Mouse (Mus musculus): ENCODE results near the gene Rasgef1b.

Rasgef1b gene

GRCm38 (mm10) chr5:99329065-99329464, 399.8 kb downstream of the Rasgef1b start:
- DNase-seq (ENCODE audit: low read depth in 2 of 2, low spot score in 2 of 2) = no peak

GRCm38 (mm10) chr5:99327019-99327418, 401.8 kb downstream of the Rasgef1b start:
- no peak for DNase-seq (ENCODE audit: low read depth in 2 of 2, low spot score in 2 of 2)

- DNase-seq (ENCODE audit: low read depth in 2 of 2, low spot score in 2 of 2) = no peak
These were observed 403.6 kb downstream of the Rasgef1b start for GRCm38 (mm10) chr5:99325301-99325700.

GRCm38 (mm10) chr5:99320783-99321182, 408.1 kb downstream of the Rasgef1b start:
- DNase-seq (ENCODE audit: low read depth in 2 of 2, low spot score in 2 of 2) = no peak

GRCm38 (mm10) chr5:99297939-99298338, 430.9 kb downstream of the Rasgef1b start:
- no peak for DNase-seq (ENCODE audit: low read depth in 2 of 2, low spot score in 2 of 2)

GRCm38 (mm10) chr5:99296348-99296747, 432.5 kb downstream of the Rasgef1b start:
- no peak for DNase-seq (ENCODE audit: low read depth in 2 of 2, low spot score in 2 of 2)

DNA sequence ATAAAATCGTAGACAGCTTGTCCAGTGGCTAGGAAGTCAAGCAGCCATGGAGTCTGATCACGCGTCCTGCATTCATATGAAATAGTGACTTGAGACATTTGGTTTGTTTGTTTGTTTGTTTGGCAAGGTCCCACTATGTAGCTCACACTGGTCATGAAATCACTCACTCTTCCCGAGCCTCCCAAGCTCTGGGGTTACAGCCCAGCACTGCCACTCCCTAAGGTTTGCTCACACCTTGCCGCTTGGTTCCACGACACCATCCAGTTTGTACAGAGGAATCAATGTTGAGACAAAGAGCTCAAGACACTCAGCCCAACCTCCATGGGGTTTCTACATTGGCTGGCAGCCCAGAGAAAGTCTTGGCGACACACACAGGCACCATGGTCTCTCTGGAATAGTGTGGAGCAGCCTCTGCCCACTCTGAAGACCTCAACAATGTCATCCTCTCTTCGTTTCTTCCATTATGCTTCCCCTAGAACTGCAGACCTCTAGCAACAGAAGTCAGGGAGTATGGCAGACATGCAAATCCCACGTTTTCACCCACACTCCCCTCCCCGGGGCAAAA, 436.5 kb downstream of the Rasgef1b start:
- DNase-seq (ENCODE audit: low read depth in 2 of 2, low spot score in 2 of 2) = no peak

GRCm38 (mm10) chr5:99291084-99291830, 437.6 kb downstream of the Rasgef1b start:
- no peak for DNase-seq (ENCODE audit: low read depth in 2 of 2, low spot score in 2 of 2)

- DNase-seq (ENCODE audit: low read depth in 2 of 2, low spot score in 2 of 2) = no peak
These were observed 440.6 kb downstream of the Rasgef1b start for GRCm38 (mm10) chr5:99288262-99288661.

GRCm38 (mm10) chr5:99287647-99288185, 441.1 kb downstream of the Rasgef1b start:
- DNase-seq (ENCODE audit: low read depth in 2 of 2, low spot score in 2 of 2) = no peak

DNA sequence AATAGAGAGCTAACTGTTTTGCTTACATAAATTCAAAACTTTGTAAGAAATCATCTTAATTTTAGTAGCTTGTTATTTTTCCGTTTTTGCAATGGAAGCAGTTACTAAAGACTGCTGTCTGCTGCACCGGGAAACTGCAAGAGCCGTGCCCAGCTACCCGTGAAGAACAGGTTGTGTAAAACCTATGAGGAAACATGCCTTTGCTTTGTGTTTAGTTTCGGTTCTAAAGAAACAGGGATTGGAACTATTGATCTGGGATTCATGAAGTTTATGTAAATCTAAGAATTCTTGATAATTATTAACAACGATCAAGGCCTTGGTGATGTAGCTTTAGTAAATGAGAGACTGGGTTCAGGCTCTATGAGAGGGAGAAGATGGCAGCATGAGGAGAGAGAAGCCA, 442.3 kb downstream of the Rasgef1b start:
- no peak for DNase-seq (ENCODE audit: low read depth in 2 of 2, low spot score in 2 of 2)

DNA sequence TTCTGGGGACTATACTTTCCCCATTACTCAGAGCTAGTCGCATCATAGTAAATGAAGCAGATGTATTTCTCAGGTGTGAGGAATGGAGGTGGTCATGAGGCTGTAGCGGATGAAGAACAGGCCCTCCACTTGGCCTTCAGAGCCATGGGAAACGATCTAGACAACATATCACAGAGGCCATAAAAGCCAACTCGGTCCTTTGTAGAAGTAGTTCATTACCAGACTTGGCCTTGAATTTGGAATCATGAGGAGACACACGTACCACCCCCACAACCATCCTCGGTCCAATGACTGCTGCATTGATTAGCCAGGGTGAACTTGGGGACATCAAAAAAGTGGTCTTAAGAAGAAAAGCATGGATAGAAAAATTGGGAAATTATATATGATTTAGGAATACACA, 442.8 kb downstream of the Rasgef1b start:
- no peak for DNase-seq (ENCODE audit: low read depth in 2 of 2, low spot score in 2 of 2)

DNA sequence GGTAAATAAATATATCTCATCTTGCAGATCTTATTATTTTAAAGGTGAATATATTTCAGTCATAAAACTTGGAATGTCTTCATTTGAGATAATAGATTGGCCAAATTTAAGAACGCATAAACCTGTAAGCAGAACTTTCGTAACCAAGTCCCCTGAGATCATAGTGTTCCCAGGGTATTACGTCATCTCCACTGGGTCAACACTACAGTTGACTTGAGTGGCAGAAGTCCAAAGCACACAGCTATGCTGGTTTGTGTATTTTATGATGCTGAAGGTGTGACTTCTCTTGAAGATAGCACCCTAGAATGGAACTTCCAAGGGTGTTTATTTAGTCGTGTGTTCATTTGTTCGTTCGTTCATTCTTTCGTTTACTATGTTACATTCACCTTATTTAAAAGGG, 444.5 kb downstream of the Rasgef1b start:
- DNase-seq (ENCODE audit: low read depth in 2 of 2, low spot score in 2 of 2) = no peak

GRCm38 (mm10) chr5:99283636-99284035, 445.2 kb downstream of the Rasgef1b start:
- no peak for DNase-seq (ENCODE audit: low read depth in 2 of 2, low spot score in 2 of 2)

- no peak for DNase-seq (ENCODE audit: low read depth in 2 of 2, low spot score in 2 of 2)
These were observed 448.3 kb downstream of the Rasgef1b start for GRCm38 (mm10) chr5:99280536-99280935.

- DNase-seq (ENCODE audit: low read depth in 2 of 2, low spot score in 2 of 2) = no peak
These were observed 449.7 kb downstream of the Rasgef1b start for GRCm38 (mm10) chr5:99279016-99279757.

DNA sequence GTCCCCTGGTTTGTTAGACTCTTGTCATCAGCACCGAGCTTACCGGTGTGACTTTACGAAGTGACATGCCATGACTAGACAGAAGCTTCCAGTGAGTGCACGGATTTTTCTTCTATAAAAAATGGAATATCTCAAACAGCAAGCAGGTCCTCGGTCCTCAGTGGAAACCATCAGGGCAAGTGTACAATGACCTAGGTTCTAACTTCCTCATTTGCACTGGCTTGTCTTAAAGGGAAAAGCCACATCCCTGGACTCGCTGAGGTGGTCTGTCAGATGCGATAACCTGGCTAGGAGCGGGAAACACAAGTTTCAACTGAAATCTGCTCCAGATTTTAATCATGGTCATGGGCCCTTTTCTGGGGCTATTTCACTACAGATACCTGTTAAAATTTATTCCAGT, 450.5 kb downstream of the Rasgef1b start:
- no peak for DNase-seq (ENCODE audit: low read depth in 2 of 2, low spot score in 2 of 2)

DNA sequence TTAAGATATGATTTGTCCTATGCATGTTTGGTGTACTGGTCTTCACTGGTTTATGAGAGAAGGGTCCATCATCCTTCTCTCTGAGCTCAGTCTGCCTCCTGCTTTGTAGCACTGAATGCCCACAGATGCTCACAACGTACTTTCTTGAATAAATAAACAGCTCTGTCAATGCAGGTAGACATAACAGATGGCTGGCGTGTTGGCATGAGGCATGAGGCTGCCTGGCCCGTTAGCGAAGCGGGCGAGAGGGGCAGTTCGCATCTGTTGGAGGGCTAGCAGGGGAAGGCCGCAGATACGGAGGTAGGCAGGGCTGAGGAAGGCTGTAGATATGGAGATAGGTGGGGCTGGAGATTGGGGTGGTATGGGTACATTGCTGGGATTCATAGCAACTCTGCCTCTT, 451.3 kb downstream of the Rasgef1b start:
- no peak for DNase-seq (ENCODE audit: low read depth in 2 of 2, low spot score in 2 of 2)

DNA sequence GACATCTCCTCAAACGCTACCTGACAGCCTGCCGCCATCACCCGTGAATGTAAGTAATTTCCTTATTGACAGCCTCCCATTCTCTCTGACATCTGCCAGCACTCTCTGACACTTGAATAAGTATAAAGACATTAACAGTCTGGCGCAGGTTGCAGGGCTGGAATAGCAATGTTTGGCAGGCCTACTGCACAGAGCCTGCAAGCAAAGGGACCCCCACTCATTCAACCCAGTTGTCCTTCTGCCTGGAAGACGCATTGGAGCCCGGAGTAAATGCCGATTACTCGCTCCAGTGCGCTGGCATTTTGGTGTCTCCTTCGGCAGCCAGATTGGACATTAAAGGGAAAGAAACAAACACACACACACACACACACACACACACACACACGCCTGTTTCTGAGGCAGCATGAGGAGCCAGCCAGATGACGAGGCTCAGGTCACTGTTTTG, 454.7 kb downstream of the Rasgef1b start:
- no peak for DNase-seq (ENCODE audit: low read depth in 2 of 2, low spot score in 2 of 2)

DNA sequence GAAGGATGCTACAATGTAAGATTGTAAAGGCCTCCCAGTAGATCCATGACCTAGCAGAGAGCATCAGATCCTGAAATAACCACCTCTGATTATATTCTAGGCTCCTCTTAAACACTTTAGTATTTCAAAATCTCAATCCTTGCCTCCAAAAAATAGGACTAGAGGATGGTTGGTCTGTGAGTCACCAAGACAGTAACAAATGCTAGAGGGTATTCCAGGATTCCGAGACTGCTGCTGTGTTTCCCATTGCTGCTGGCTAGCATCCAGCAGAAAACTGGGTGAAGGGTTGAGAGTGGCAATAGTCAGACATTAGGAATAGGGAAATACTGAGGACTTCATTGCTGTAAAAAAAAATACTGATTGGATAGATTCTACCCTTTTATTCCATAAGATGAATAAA, 457.3 kb downstream of the Rasgef1b start:
- DNase-seq (ENCODE audit: low read depth in 2 of 2, low spot score in 2 of 2) = no peak

- no peak for DNase-seq (ENCODE audit: low read depth in 2 of 2, low spot score in 2 of 2)
These were observed 459.7 kb downstream of the Rasgef1b start for GRCm38 (mm10) chr5:99269131-99269530.

DNA sequence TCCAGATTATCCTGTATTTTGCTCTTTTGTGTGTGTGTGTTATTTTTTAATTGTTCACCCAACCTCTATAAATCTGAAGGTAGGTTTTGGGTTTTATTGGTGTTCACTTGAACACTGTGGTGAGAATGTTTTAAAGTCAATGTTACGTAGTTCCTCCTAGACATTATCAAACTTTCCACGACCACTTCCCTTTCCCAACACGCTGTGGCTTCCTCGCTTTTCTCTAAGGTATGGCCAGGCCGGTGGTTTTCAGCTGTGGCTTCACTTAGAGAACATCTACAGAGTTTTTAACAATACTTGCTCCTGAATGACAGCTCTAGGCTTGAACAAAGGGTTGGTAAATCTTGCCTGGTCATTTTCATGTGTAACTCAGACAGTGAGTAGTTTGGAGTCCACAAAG, 461.5 kb downstream of the Rasgef1b start:
- DNase-seq (ENCODE audit: low read depth in 2 of 2, low spot score in 2 of 2) = no peak

All from CD8-positive naive resting alpha-beta T cell, adult 2 months (primary cell).